Mouse (Mus musculus) mature B cell (primary cell): ENCODE measurements around the gene Rab30.

Experiments
- in situ Hi-C: fragments of 300-500 bp; cut with MboI; formaldehyde crosslinking; loops from 2 replicates; pipeline ENCODE4 v1.14.3; 2019

The Rab30 gene

DNA sequence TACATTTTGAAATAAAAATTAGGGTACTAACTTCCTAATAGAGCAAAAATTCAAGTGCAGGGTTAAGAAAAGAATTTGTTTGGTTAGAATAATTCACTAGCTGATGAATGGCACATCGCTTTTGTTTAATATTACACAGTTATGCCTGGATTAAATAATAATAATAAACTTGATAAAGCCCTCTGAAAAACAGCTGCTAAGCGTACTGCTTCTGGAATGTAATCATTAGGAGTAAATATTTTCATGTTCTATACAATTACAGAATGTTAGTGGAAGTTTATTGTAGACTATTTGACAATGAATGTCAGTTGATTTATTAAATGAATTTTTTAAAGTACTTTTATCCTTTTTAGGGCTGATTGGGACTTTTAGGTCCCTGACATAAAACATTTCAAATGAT, 100.9 kb downstream of the Rab30 start:
- in situ Hi-C loops = loop anchor here (10.0 kb wide), 1 partner anchor 207 kb away; the partner anchor contains the start of gene Ankrd42

DNA sequence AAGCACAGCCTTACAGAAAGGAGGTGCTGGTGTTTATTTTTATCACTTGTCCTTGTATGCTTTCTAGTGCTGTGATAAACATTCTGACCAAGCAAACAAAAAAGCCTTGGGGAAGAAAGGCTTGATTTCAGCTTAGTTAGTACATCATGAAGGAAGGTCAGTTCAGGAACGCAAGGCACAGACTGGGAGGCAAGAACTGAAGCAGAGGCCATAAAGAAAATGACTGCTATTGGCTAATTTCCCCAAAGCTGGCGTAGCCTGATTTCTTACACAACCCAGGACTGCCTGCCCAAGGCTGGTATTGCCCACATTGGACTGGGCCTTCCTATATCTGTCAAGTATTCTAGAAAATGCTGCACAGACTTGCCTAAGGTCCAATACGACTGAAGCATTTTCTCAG, 106.8 kb downstream of the Rab30 start:
- in situ Hi-C loops = loop anchor here (10.0 kb wide), 1 partner anchor 213 kb away; the partner anchor contains the start of gene Ankrd42

DNA sequence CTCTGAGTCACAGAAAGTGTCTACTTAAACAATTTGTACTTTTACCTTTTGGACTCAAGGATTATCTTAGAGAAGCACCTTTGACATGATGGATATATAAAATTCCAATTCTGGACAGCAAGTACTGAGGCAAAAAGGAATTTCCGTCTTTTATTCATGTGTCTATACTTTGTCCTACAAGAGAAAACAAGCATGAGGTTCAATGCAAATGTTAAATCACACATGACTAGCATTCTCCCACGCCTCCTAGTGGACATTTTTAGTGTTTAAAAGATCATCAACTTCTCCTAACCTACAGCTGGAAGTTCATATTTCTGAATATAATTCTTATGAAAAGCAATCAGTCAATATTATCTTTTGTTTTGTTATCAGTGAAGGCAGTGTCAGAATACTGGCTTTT, 125.1 kb downstream of the Rab30 start:
- in situ Hi-C loops = no loop called here

DNA sequence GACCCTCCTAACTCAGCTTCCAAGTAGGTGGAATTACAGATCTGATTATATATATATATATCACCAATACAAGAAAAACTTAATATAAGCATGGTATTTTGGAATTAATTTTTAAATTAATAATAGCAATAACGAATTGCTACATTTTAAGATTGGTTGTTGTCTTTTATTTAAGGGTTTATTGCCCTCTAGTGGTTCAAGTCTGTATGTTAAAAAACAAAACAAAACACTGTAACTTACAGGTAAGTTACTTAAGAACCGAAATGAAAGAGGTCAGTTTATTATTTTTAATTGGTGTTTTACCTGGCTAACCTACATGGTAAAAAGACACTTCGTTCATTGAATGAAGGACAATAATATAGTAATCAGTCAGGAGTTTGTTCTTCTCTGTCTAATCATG, 128.8 kb downstream of the Rab30 start:
- in situ Hi-C loops = no loop called here

DNA sequence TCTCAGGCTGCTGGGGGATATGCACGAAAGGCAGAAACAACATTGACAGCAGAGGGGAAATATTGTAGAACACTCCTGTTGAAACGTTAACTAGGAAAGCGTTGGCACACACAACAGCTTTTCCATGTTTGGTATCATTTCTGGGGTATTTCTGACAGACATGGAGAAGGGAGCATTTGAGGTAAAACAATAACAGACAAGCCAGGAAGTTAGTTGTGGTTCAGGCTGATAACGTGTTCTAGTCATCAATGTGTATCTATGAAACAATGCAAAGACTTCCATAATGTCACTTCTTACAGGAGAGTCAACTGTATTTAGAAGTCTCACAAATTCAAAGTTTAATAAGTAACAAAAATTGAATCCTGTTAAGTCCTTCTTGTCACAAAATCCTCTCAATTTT, 130.2 kb downstream of the Rab30 start:
- in situ Hi-C loops = no loop called here

DNA sequence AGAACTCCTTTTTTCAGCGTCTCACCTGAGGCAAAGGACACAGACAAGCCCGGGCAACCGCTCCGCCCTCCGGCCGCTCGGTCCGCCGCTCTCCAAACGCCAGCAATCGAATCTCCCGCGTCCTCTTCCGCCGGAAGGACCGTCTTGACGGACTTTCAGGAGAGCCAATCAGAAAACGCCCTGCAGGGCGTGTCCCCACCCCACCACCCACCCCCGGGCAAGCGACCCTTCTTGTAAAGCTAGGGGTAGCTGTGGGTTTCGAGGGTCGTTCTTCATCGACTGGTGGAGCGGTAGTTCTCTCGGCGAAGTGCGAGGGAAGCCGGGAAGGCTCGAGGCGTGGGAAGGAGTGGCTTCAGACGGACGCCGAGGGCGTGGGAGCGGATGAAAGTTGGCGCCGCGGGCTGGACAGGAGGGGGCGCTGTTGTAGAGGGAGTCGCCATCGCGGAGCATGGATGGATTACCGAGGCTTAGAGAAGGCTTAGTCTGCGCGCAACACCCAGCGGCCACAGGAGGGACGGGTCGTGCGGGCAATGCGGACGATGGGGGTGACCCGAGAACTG, 132.8 kb downstream of the Rab30 start, which contains the start of the genes Ddias and Prcp:
Gene Ddias (minus strand): TSS at position 132 of the 560 bp plus-strand sequence.
Gene Prcp (plus strand): TSS at position 355 of the 560 bp plus-strand sequence.
- in situ Hi-C loops = no loop called here

DNA sequence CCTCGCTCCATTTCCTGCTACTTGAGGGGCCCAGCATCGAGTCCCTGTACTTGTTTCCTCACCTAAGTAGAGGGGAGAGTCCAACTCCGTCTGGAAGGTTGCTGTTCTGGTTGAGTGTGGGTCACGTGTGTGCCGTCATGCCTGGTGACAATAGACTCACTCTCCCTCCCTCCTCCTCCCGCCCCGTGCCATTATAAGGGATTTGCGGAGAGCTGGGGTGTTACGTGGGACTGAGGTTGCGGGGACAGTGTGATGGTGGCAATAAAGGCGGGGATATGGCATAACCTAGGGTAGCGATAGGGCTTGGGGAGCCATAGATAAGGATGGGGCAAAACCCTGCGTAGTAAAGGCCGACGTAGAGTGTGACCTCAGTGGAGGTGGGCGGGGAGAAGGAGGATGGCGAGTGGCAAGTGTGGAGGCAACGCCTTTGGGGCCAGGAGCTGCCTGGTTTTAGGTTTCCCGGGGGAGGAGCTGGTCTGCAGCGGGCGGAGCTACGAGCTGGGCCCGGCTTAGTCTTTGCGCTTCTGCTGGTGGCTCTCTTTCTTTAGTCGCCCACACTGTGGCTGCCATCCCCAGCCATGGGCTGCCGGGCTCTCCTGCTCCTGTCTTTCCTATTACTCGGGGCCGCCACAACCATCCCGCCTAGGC, 133.5 kb downstream of the Rab30 start:
- in situ Hi-C loops = no loop called here

DNA sequence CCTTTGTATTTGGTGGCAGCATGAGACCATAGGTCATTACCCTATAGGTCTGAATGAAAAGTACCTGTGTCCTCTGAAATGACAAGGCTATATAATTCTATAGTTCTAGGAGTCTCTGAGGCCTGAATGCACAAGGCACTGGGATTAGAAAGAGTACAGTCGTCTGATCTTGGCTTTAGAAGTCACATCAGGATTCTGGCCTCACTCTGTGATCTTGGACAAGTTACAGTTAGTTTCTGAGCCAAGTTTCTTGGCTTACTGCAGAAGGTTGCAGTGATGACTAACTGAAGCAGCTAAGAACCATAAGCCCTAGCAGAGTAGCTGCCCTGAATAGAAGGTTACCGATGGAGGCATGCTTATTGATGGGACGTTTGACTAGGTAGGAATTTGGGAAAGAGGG, 134.7 kb downstream of the Rab30 start:
- in situ Hi-C loops = no loop called here

DNA sequence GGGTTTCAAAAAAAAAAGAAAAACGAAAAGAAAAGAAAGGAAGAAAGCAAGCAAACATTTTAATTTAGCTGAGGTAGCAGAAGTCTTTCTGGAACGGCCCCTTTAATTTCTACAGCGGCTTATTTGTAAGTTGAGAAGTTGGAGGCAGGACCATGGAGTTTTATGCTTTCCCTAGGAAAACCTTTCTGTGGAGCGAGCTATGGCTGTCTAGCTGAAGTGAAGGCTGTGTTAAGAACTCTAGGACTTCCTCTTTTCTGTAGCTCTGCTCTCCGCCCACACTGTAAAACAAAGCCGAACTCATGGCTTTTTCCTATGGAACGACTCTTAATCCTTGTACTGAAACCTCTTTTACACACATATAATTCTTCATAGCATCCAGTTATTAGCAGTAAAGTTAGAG, 135.1 kb downstream of the Rab30 start:
- in situ Hi-C loops = no loop called here

DNA sequence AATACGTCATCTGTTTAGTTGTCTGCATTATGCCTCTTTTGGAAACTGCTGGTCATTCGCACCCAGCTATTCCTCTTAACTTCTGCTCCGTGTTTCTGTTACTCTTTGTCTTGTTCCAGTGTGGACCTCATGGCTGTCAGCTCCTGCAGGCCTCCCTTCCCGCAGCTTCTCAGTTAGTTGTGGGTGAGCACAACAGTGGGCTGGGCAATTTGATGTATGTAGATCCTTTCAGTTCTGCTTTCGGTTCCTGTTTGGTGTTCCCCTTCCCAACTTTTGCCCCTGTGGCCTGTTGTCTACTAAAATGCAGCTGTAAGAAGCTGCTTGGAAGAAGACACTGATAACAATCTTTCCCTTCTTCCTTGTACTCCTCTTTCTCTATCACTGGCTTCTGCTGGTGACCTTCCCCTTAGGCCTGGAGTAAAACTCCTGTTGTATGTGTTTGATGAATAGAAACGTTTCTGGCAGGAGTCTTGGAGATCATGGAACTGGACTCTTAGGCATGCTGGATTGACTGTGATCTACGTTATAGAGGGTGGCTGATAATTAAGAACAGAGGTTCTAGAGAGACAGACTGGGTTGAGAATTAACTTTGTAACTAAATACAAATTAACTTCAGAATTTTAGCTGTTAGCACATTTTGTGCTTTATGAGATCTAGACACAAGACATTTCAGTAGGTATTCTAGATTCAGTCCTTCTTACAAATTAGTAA, 137.3 kb downstream of the Rab30 start:
- in situ Hi-C loops = no loop called here

DNA sequence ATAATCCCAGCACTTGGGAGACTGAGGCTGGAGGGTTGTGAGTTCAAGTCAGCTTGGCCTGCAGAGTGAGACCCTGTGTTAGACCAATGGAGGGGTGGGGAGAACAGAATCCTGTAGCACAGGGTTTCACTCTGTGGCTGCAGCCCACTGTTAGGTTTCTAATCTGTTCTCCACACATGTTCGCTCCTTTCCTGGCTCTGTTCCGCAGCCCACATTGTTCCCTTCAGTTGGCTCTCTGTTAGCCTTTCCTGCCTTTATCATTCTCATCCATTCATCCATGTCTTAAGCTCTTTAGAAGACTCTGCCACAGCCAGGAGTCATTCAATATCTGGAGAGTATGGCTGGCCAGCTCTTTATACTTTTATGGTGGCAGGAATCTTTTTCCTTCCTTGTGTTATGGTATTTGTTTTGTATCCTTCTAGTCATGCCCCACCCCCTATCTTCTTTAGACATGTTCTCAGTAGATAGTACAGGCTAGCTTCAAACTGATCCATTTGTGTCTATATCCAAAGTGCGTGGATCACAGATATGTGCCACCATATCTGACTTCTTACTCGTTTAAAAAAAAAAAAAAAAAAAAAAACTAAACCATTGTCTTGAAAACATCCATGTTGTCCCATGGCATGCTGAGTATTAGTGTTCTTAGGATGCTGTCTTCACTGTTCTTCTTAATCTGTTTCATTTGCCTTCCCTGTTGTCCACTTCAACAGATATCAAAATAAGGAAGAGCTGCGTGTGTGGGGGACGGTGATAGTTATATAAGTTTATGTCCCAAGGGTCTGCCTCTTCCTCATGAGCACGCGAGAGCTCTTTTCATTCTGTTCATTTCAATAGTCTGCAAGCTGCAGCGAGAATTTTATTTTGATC, 142.7 kb downstream of the Rab30 start:
- in situ Hi-C loops = no loop called here

DNA sequence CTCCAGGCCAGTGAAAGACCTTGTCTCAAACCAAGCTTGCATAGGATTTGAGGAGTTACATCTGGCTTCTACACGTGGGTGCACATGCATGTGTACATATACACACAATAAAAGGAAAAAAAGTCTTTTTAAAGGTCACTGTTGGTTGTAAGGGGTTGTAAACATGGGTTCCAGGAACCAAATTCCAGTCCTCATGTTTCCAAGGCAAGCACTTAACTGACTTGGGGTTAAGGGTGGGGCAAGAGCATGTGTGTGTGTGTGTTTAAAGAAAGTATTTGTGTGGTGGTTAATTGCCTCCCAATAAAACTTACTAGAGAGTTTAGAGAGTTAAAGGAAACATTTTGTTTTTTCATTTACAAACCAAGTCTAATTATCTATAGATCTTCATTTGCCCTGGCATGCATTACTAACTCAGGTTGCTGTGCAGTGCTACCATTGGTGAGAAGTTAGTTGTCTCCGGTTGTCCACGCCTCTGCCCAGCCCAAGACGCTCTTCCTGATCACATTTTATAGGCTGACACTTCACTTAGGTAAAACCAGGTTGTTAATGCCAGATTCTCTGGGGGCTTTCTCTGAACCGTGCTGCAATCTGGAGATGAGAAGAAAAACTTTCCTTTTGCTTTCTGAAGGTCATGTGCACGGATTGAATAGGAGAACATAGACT, 143.7 kb downstream of the Rab30 start:
- in situ Hi-C loops = no loop called here

DNA sequence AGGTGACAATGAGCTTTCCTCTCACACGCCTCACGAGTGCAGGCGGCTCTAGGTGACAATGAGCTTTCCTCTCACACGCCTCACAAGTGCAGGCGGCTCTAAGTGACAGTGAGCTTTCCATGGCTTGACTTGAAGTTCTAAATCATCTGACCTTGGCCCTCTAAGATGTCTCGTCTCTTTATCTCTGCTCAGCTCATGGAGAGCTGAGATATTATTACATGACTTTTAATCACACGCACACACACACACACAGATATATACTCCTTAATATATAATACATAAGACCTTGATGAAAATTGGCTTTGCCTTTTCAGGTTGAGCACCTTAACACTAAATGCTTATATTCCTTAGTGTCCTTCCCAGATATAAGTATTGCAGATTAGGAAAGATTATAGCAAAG, 145.4 kb downstream of the Rab30 start:
- in situ Hi-C loops = no loop called here

DNA sequence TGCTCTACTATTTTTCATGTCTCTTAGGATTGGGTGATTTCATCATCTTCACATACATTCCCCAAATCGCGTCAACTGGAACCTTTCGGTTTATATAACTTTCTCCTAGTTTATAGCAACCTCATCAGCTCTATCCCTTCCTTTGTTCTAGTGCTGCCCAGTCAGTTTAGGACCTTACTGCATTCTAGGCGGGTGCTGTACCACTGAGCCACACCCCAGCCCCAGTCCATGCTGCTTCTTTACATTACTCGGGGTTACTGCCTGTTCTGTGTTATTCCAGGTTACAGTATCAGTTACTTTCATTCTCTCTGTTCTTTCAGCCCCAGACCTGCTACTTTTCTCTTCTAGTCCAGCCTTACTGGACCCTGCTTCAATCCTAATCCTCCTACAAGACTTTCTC, 145.8 kb downstream of the Rab30 start:
- in situ Hi-C loops = no loop called here

DNA sequence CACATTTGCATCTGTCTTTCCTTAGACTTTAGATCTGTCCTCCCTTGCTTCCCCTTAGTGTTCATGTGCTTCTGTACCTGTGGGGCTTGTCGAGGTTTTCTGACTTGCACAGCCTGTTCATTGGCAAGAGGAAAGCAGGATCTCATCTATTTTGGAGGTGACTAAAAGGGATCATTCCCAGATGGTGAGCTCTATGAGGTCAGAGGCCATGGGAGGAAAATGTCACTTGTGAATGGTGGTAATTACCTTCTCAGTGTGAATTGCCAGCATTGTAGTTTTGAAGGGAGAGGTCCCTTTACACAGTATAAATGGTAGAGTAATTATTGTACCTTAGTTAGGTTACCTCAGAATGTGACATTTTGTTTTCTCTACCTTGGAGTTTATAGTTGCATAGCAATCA, 148.8 kb downstream of the Rab30 start:
- in situ Hi-C loops = no loop called here

DNA sequence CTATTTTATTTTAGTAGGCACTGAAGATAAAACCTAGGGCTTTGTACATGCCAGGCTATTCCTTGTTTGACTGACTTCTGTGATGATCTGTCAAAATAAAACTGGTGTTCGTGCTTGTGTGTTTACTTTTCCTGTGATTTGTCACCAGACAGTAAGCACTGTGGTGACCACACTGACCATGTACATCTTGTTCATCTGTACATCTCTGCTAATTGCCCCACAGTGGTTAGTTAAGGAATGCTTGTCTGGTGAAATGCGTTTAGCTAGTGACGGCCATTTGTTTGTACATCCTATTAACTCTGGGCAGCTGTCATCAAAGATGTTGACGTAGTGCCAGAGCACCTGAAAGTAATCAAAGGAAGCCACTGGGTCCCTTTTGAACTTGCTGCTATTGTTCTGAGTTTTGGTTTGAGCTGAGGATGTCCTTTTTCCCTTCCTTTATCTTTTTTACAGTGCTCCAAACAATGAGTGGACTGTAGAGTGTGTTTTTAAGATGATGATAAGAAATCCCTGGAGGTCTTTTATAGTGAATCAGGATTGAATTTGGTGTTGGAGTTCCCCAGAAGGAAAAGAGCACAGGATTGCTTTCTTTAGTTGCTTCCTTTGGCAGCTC, 149.3 kb downstream of the Rab30 start:
- in situ Hi-C loops = no loop called here

DNA sequence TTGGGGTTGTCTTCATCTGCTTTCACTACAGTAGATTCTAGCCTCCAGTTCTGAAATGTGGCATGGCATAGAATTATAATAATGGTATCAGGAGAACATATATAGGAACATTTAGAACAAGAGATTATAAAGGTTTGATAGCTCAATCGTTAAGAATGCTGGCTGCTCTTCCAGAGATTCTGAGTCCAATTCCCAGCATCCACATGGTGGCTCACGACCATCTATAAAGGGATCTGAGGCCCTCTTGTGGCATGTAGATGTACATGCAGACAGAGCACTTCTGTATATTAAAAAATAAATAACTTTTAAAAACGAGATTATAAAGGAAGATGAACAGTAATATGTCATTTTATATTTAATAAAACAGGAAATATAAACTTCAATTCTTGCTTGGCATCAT, 152.1 kb downstream of the Rab30 start:
- in situ Hi-C loops = no loop called here
